Mouse (Mus musculus) MEL (cell line): ENCODE data around the gene Tmem255b. TPM values are rescaled to one million over a fixed set of nuclear protein-coding genes. Genes with fewer than 3 reads are reported as not detected.

Experiments
- DNase-seq: peaks from one replicate; pipeline ENCODE4 v3.0.0; 2011; ENCODE audit warnings: low read depth, low spot score
- H3K27ac ChIP-seq: 2 replicates; pipeline ENCODE4 v1.5.1; 2012; ENCODE audit warnings: low read depth, mild to moderate bottlenecking, control low read depth, low read length, moderate library complexity; ENCODE audit not compliant: control insufficient read depth
- H3K27me3 ChIP-seq, 2 experiments: fragments of 150-350 bp in 1 of 2; sonication (generic) in 1 of 2; 2 replicates each; pipeline ENCODE4 v1.6.1; 2012; ENCODE audit warnings: low read length in 2 of 2, mild to moderate bottlenecking in 2 of 2, improper control_type of control experiment in 1 of 2, moderate library complexity in 1 of 2; ENCODE audit not compliant: insufficient read depth in 2 of 2, control insufficient read depth in 1 of 2
- H3K36me3 ChIP-seq, 2 experiments: 2 replicates each; pipeline ENCODE4 v1.6.1; 2012 to 2014; ENCODE audit warnings: low read length in 2 of 2, improper control_type of control experiment in 1 of 2, inconsistent platforms in 1 of 2, mild to moderate bottlenecking in 1 of 2; ENCODE audit not compliant: insufficient read depth in 2 of 2, control insufficient read depth in 1 of 2
- H3K4me1 ChIP-seq, 2 experiments: fragments of 150-350 bp in 1 of 2; sonication (generic) in 1 of 2; 2 replicates each; pipeline ENCODE4 v1.6.1; 2012; ENCODE audit warnings: low read length in 2 of 2, improper control_type of control experiment in 1 of 2, mild to moderate bottlenecking in 1 of 2; ENCODE audit not compliant: insufficient read depth in 2 of 2, control insufficient read depth in 1 of 2
- H3K4me3 ChIP-seq, 2 experiments: fragments of 150-350 bp in 1 of 2; sonication (generic) in 1 of 2; 2 replicates each; pipeline ENCODE4 v1.5.1; 2012; ENCODE audit warnings: low read depth in 2 of 2, low read length in 2 of 2, mild to moderate bottlenecking in 2 of 2, moderate library complexity in 2 of 2, control low read depth in 1 of 2, improper control_type of control experiment in 1 of 2; ENCODE audit not compliant: control insufficient read depth in 1 of 2, insufficient read depth in 1 of 2
- H3K79me2 ChIP-seq: 2 replicates; pipeline ENCODE4 v1.6.1; 2012; ENCODE audit warnings: mild to moderate bottlenecking, low read length, moderate library complexity; ENCODE audit not compliant: control insufficient read depth, poor library complexity, insufficient read depth
- H3K9ac ChIP-seq: 2 replicates; pipeline ENCODE4 v1.6.1; 2012; ENCODE audit warnings: low read depth, mild to moderate bottlenecking, control low read depth, low read length, moderate library complexity; ENCODE audit not compliant: control insufficient read depth, poor library complexity, severe bottlenecking
- H3K9me3 ChIP-seq: fragments of 150-350 bp; sonication (generic); replicated peaks from 2 replicates; pipeline ENCODE4 v1.6.1; 2012; ENCODE audit warnings: mild to moderate bottlenecking, low read length, improper control_type of control experiment, moderate library complexity; ENCODE audit not compliant: insufficient read depth
- CHD1 ChIP-seq: IDR thresholded peaks from 2 replicates; pipeline ENCODE4 v1.6.1; 2012; ENCODE audit warnings: low read depth, mild to moderate bottlenecking, inconsistent platforms, low read length, improper control_type of control experiment
- CHD2 ChIP-seq: IDR thresholded peaks from 2 replicates; pipeline ENCODE4 v1.6.1; 2011; ENCODE audit warnings: low read length, improper control_type of control experiment
- CTCF ChIP-seq, 3 experiments: IDR thresholded peaks in 2 of 3; conservative IDR thresholded peaks in 1 of 3; 2 replicates each; pipeline ENCODE4 v1.5.1; 2011 to 2012; ENCODE audit warnings: low read length in 3 of 3, low read depth in 2 of 3, mild to moderate bottlenecking in 2 of 3, improper control_type of control experiment in 1 of 3, inconsistent platforms in 1 of 3, mixed read lengths in 1 of 3, moderate library complexity in 1 of 3; ENCODE audit not compliant: control insufficient read depth in 1 of 3, insufficient read depth in 1 of 3, poor library complexity in 1 of 3, severe bottlenecking in 1 of 3
- E2F4 ChIP-seq: IDR thresholded peaks from 2 replicates; pipeline ENCODE4 v1.6.1; 2011; ENCODE audit warnings: low read depth, low read length, improper control_type of control experiment, borderline replicate concordance
- ELF1 ChIP-seq: IDR thresholded peaks from 2 replicates; pipeline ENCODE4 v1.6.1; 2014; ENCODE audit warnings: low read depth, mild to moderate bottlenecking, inconsistent platforms, low read length, improper control_type of control experiment, moderate library complexity
- EP300 ChIP-seq, 2 experiments: IDR thresholded peaks; 2 replicates each; pipeline ENCODE4 v1.6.1; 2011; ENCODE audit warnings: improper control_type of control experiment in 2 of 2, low read length in 2 of 2, low read depth in 1 of 2, mild to moderate bottlenecking in 1 of 2
- ETS1 ChIP-seq: IDR thresholded peaks from 2 replicates; pipeline ENCODE4 v1.6.1; 2012; ENCODE audit warnings: low read depth, mild to moderate bottlenecking, inconsistent platforms, low read length, improper control_type of control experiment, moderate library complexity
- GATA1 ChIP-seq: IDR thresholded peaks from 2 replicates; pipeline ENCODE4 v1.6.1; 2011; ENCODE audit warnings: low read depth, low read length, improper control_type of control experiment
- HCFC1 ChIP-seq: IDR thresholded peaks from 2 replicates; pipeline ENCODE4 v1.6.1; 2012; ENCODE audit warnings: low read depth, mild to moderate bottlenecking, inconsistent platforms, low read length, improper control_type of control experiment, moderate library complexity
- JUND ChIP-seq: IDR thresholded peaks from 2 replicates; pipeline ENCODE4 v1.6.1; 2011; ENCODE audit warnings: low read depth, mild to moderate bottlenecking, improper control_type of control experiment, low read length
- KAT2A ChIP-seq: conservative IDR thresholded peaks from 2 replicates; pipeline ENCODE4 v1.6.1; 2012; ENCODE audit warnings: low read depth, low read length, improper control_type of control experiment, inconsistent platforms
- MAFK ChIP-seq: IDR thresholded peaks from 2 replicates; pipeline ENCODE4 v1.6.1; 2011; ENCODE audit warnings: low read depth, mild to moderate bottlenecking, low read length, improper control_type of control experiment, borderline replicate concordance
- NELFE ChIP-seq: IDR thresholded peaks from 2 replicates; pipeline ENCODE4 v1.6.1; 2011; ENCODE audit warnings: low read depth, low read length, improper control_type of control experiment
- NRF1 ChIP-seq: IDR thresholded peaks from 2 replicates; pipeline ENCODE4 v1.6.1; 2014; ENCODE audit warnings: low read depth, mild to moderate bottlenecking, inconsistent platforms, low read length, improper control_type of control experiment, moderate library complexity; ENCODE audit not compliant: poor library complexity, insufficient read depth, severe bottlenecking
- POLR2A ChIP-seq, 2 experiments: IDR thresholded peaks; 2 replicates each; pipeline ENCODE4 v1.6.1; 2011 to 2012; ENCODE audit warnings: low read length in 2 of 2, mild to moderate bottlenecking in 2 of 2, control low read depth in 1 of 2, improper control_type of control experiment in 1 of 2, low read depth in 1 of 2, moderate library complexity in 1 of 2; ENCODE audit not compliant: control insufficient read depth in 1 of 2, insufficient read depth in 1 of 2, poor library complexity in 1 of 2
- POLR2AphosphoS5 ChIP-seq: IDR thresholded peaks from 2 replicates; pipeline ENCODE4 v1.6.1; 2012; ENCODE audit warnings: low read depth, borderline replicate concordance, mild to moderate bottlenecking, inconsistent platforms, low read length, moderate library complexity, mixed read lengths
- RAD21 ChIP-seq: IDR thresholded peaks from 2 replicates; pipeline ENCODE4 v1.6.1; 2011; ENCODE audit warnings: mild to moderate bottlenecking, low read depth, low read length, improper control_type of control experiment
- RCOR1 ChIP-seq: IDR thresholded peaks from 2 replicates; pipeline ENCODE4 v1.6.1; 2012; ENCODE audit warnings: low read depth, mild to moderate bottlenecking, inconsistent platforms, low read length, improper control_type of control experiment
- SIN3A ChIP-seq: IDR thresholded peaks from 2 replicates; pipeline ENCODE4 v1.6.1; 2012; ENCODE audit warnings: low read length, improper control_type of control experiment, inconsistent platforms
- SMC3 ChIP-seq: IDR thresholded peaks from 2 replicates; pipeline ENCODE4 v1.6.1; 2011; ENCODE audit warnings: low read depth, low read length, improper control_type of control experiment
- TAL1 ChIP-seq: IDR thresholded peaks from 2 replicates; pipeline ENCODE4 v1.6.1; 2012; ENCODE audit warnings: mild to moderate bottlenecking, inconsistent platforms, low read length, moderate library complexity, mixed read lengths
- TBP ChIP-seq: IDR thresholded peaks from 2 replicates; pipeline ENCODE4 v1.8.0; 2011; ENCODE audit warnings: low read depth, low read length, improper control_type of control experiment
- TCF12 ChIP-seq: IDR thresholded peaks from 2 replicates; pipeline ENCODE4 v1.6.1; 2014; ENCODE audit warnings: low read depth, mild to moderate bottlenecking, inconsistent platforms, low read length, improper control_type of control experiment, moderate library complexity
- UBTF ChIP-seq: IDR thresholded peaks from 2 replicates; pipeline ENCODE4 v1.6.1; 2012; ENCODE audit warnings: low read depth, mild to moderate bottlenecking, inconsistent platforms, low read length, improper control_type of control experiment, moderate library complexity, borderline replicate concordance; ENCODE audit not compliant: insufficient read depth
- USF1 ChIP-seq: IDR thresholded peaks from 2 replicates; pipeline ENCODE4 v1.6.1; 2014; ENCODE audit warnings: low read depth, mild to moderate bottlenecking, inconsistent platforms, low read length, improper control_type of control experiment, moderate library complexity
- USF2 ChIP-seq, 2 experiments: IDR thresholded peaks; 2 replicates each; pipeline ENCODE4 v1.6.1; 2011 to 2012; ENCODE audit warnings: improper control_type of control experiment in 2 of 2, low read length in 2 of 2, borderline replicate concordance in 1 of 2, inconsistent platforms in 1 of 2, low read depth in 1 of 2, mild to moderate bottlenecking in 1 of 2; ENCODE audit not compliant: insufficient read depth in 1 of 2
- ZC3H11A ChIP-seq: IDR thresholded peaks from 2 replicates; pipeline ENCODE4 v1.6.1; 2012; ENCODE audit warnings: low read depth, mild to moderate bottlenecking, inconsistent platforms, low read length, improper control_type of control experiment
- ZKSCAN1 ChIP-seq: IDR thresholded peaks from 2 replicates; pipeline ENCODE4 v1.6.1; 2012; ENCODE audit warnings: low read depth, mild to moderate bottlenecking, inconsistent platforms, low read length, improper control_type of control experiment, moderate library complexity
- ZMIZ1 ChIP-seq: IDR thresholded peaks from 2 replicates; pipeline ENCODE4 v1.6.1; 2012; ENCODE audit warnings: low read depth, mild to moderate bottlenecking, inconsistent platforms, low read length, improper control_type of control experiment, moderate library complexity
- ZNF384 ChIP-seq: IDR thresholded peaks from 2 replicates; pipeline ENCODE4 v1.6.1; 2012; ENCODE audit warnings: low read depth, mild to moderate bottlenecking, inconsistent platforms, low read length, improper control_type of control experiment
- polyA plus RNA-seq, 2 experiments: library from polyadenylated mRNA; stranded (reverse) in 1 of 2; unstranded in 1 of 2; fragments of >175 nt in 1 of 2; fragments of >200 nt in 1 of 2; gene quantifications; 2 replicates each; pipeline versions ENCODE4 v1.2.1 to v1.2.4; 2012; ENCODE audit warnings: low replicate concordance in 2 of 2, low read depth in 1 of 2; ENCODE audit not compliant: insufficient read length in 2 of 2, insufficient read depth in 1 of 2, missing spikeins in 1 of 2
- total RNA-seq: library from RNA; depleted of rRNA; stranded (reverse); fragments of 300-350 nt; gene quantifications from 2 replicates; pipeline ENCODE4 v1.2.3, GENCODE M21; 2012

The Tmem255b gene
- total and polyA plus RNA-seq, 3 experiments = not detected

GRCm38 (mm10) chr8:13430412-13430811 lies 4.6 kb upstream of the Tmem255b start:
- TF ChIP-seq ETS1 (no peak), UBTF (no peak), TCF12 (no peak), EP300 (IDR thresholded peaks at IDR 0.05; ENCODE audit: low read depth in 1 of 2, low read length in 2 of 2) (no peak), JUND (no peak), GATA1 (no peak), NELFE (no peak), ZC3H11A (no peak), CHD1 (no peak), E2F4 (no peak), CTCF (IDR thresholded peaks at IDR 0.05 in 2 of 3, conservative IDR thresholded peaks at IDR 0.05 in 1 of 3; ENCODE audit: control insufficient read depth in 1 of 3, insufficient read depth in 1 of 3, low read depth in 2 of 3, low read length in 3 of 3, poor library complexity in 1 of 3, severe bottlenecking in 1 of 3) (no peak), ELF1 (no peak), USF1 (no peak), TAL1 (no peak), RAD21 (no peak), CHD2 (no peak), POLR2AphosphoS5 (no peak)
- Histone ChIP-seq H3K9ac (no peak overlapping the region), H3K9me3 (no peaks in the 10 kb centered on the region), H3K79me2 (no peaks in the 10 kb centered on the region), H3K36me3 (no peaks in the 10 kb centered on the region), H3K4me3 (no peak overlapping the region), H3K27ac (no peak overlapping the region), H3K27me3 (peaks cover 13 to 20% of the 10 kb centered on the region in 2 experiments), H3K4me1 (no peaks in the 10 kb centered on the region)
- no peak for DNase-seq

GRCm38 (mm10) chr8:13430866-13431265 lies 4.1 kb upstream of the Tmem255b start:
- Histone ChIP-seq H3K4me3 (no peak overlapping the region), H3K27me3 (peaks cover 13 to 21% of the 10 kb centered on the region in 2 experiments), H3K9me3 (no peaks in the 10 kb centered on the region), H3K79me2 (no peaks in the 10 kb centered on the region), H3K9ac (no peak overlapping the region), H3K27ac (no peak overlapping the region), H3K4me1 (no peaks in the 10 kb centered on the region), H3K36me3 (no peaks in the 10 kb centered on the region)
- no peak for TF ChIP-seq MAFK
- no peak for TF ChIP-seq UBTF
- TF ChIP-seq POLR2A (IDR thresholded peaks at IDR 0.05; ENCODE audit: control insufficient read depth in 1 of 2, insufficient read depth in 1 of 2, low read depth in 1 of 2, low read length in 2 of 2, poor library complexity in 1 of 2) = no peak
- no peak for TF ChIP-seq SIN3A
- TF ChIP-seq NRF1 = no peak
- no peak for TF ChIP-seq ZKSCAN1
- TF ChIP-seq HCFC1 = no peak
- no peak for TF ChIP-seq RCOR1
- no peak for TF ChIP-seq ZMIZ1
- no peak for TF ChIP-seq KAT2A
- TF ChIP-seq TBP = no peak
- no peak for TF ChIP-seq ETS1
- no peak for TF ChIP-seq EP300 (IDR thresholded peaks at IDR 0.05; ENCODE audit: low read depth in 1 of 2, low read length in 2 of 2)
- TF ChIP-seq USF1 = no peak
- TF ChIP-seq SMC3 = no peak
- TF ChIP-seq USF2 (IDR thresholded peaks at IDR 0.05; ENCODE audit: borderline replicate concordance in 1 of 2, insufficient read depth in 1 of 2, low read depth in 1 of 2, low read length in 2 of 2) = no peak
- no peak for TF ChIP-seq ZNF384
- no peak for DNase-seq
